17 mouse cellular contexts compared by ENCODE assay signal in the genomic region with DNA sequence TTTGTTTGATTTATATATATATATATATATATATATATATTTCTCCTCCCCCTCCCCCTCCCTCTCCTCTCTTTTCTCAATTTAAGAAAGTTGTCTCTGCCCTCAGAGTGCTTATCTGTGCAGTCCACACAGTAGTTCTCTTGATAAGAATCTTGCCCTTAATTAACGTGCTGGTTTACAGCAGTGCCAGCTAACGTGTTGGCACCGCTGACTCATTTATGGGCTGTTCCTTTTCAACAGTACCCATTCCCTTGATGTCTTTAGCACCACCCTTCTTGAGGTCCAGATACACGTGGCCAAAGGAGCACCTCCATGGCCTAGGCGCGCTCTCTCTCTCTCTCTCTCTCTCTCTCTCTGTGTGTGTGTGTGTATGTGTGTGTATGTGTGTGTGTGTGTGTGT. TPM values are rescaled to one million over a fixed set of nuclear protein-coding genes. Genes with fewer than 3 reads are reported as not detected.
A peak's percentile ranks its signal among the peaks of the same experiment; 100 is the strongest.
DNase-seq lines count a peak whose midpoint lies in the region; ATAC-seq and TF ChIP-seq lines count a peak whose summit lies in the region.
"Had no signal": no experiment of that assay in that cellular context is flagged by ENCODE, and none has a peak within 500 bp of the region (broad histone marks: within the 10 kb centered on the region; RNA-seq: fewer than 3 reads in every experiment).

No protein-coding gene starts in this region.

- H3K4me2 ChIP-seq in lung, postnatal 0 days (replicated peaks; ENCODE audit: low read depth, low read length), result no peak overlapping the region
- H3K4me2 ChIP-seq: embryonic facial prominence, embryonic 13.5 days; forebrain, embryonic 13.5 days; neural tube, embryonic 15.5 days had no signal

- no peak for TF ChIP-seq CTCF in lung, postnatal 0 days (IDR thresholded peaks at IDR 0.05)
- TF ChIP-seq CTCF in lung, adult 2 months (IDR thresholded peaks at IDR 0.05; ENCODE audit: insufficient read depth, low read length), result no peak

- TF ChIP-seq POLR2A in lung, adult 2 months (IDR thresholded peaks at IDR 0.05; ENCODE audit: borderline replicate concordance, extremely low read depth, low read depth, low read length), result no peak

- WGBS in lung, postnatal 0 days, result 73% methylated on average over 6 of the region's 6 CpGs
- 62% methylated on average over 6 of the region's 6 CpGs for WGBS in lung, adult 2 months
- 87% methylated on average over 6 of the region's 6 CpGs for WGBS in limb, embryonic 10.5 days

- H3K27ac ChIP-seq in lung, postnatal 0 days (ENCODE audit: low read length), result no peak overlapping the region
- no peak overlapping the region for H3K27ac ChIP-seq in limb, embryonic 10.5 days
- H3K27ac ChIP-seq: embryonic facial prominence, embryonic 13.5 days; forebrain, embryonic 13.5 days; heart, embryonic 10.5 days; macrophage; neural tube, embryonic 15.5 days had no signal

- no peak overlapping the region for H3K4me3 ChIP-seq in lung, postnatal 0 days (ENCODE audit: low read depth, low read length)
- H3K4me3 ChIP-seq in lung, adult 2 months (replicated peaks; ENCODE audit: extremely low read depth, low read depth, low read length), result no peak overlapping the region
- H3K4me3 ChIP-seq in limb, embryonic 10.5 days, result no peak overlapping the region
- H3K4me3 ChIP-seq: embryonic facial prominence, embryonic 13.5 days; forebrain, embryonic 13.5 days; heart, embryonic 10.5 days; neural tube, embryonic 15.5 days had no signal

- no peaks in the 10 kb centered on the region for H3K4me1 ChIP-seq in lung, postnatal 0 days (ENCODE audit: insufficient read depth, low read depth, low read length)
- no peaks in the 10 kb centered on the region for H3K4me1 ChIP-seq in lung, adult 2 months (ENCODE audit: control insufficient read depth, insufficient read depth, low read length)
- H3K4me1 ChIP-seq in limb, embryonic 10.5 days, result no peaks in the 10 kb centered on the region
- H3K4me1 ChIP-seq: embryonic facial prominence, embryonic 13.5 days; forebrain, embryonic 13.5 days; neural tube, embryonic 15.5 days had no signal

- ATAC-seq in lung, postnatal 0 days, result no peak
- ATAC-seq in megakaryocyte progenitor cell, adult 5-6 weeks (replicated peaks; ENCODE audit: poor library complexity), result peak; percentile 94
- ATAC-seq: forebrain, embryonic 13.5 days had no signal

- DNase-seq in lung, postnatal 0 days (ENCODE audit: low spot score), result peak; percentile 8
- no peak for DNase-seq in lung, adult 2 months
- peak; percentile 67 for DNase-seq in c-Kit-positive CD71-positive TER-119-positive erythroid progenitor cells, embryonic 14.5 days (ENCODE audit: low spot score)
- DNase-seq in liver, result peak; percentile 64
- no peak for DNase-seq in adrenal gland, postnatal 4 days (ENCODE audit: low spot score in 2 of 2)
- no peak for DNase-seq in limb, embryonic 10.5 days (ENCODE audit: low spot score)
- DNase-seq in embryo, embryonic 9.5 days (ENCODE audit: extremely low spot score), result no peak
- DNase-seq: cerebellum, postnatal 25 days; kidney, postnatal 36 days; retina, postnatal 1 day had no signal

- H3K9me3 ChIP-seq in lung, postnatal 0 days (ENCODE audit: low read length), result no peaks in the 10 kb centered on the region
- H3K9me3 ChIP-seq in limb, embryonic 10.5 days (replicated peaks), result no peaks in the 10 kb centered on the region
- H3K9me3 ChIP-seq: embryonic facial prominence, embryonic 13.5 days; forebrain, embryonic 13.5 days; heart, embryonic 10.5 days; neural tube, embryonic 15.5 days had no signal

- H3K27me3 ChIP-seq in lung, postnatal 0 days (replicated peaks; ENCODE audit: insufficient read depth, low read length), result no peaks in the 10 kb centered on the region
- H3K27me3 ChIP-seq in limb, embryonic 10.5 days (ENCODE audit: low read depth, poor library complexity, severe bottlenecking), result no peaks in the 10 kb centered on the region
- H3K27me3 ChIP-seq: embryonic facial prominence, embryonic 13.5 days; forebrain, embryonic 13.5 days; neural tube, embryonic 15.5 days had no signal

- H3K36me3 ChIP-seq in lung, postnatal 0 days (ENCODE audit: insufficient read depth, low read length), result no peaks in the 10 kb centered on the region
- peaks cover 35% of the 10 kb centered on the region for H3K36me3 ChIP-seq in limb, embryonic 10.5 days
- H3K36me3 ChIP-seq: embryonic facial prominence, embryonic 13.5 days; neural tube, embryonic 15.5 days had no signal

- TF ChIP-seq EP300 in lung, postnatal 0 days (IDR thresholded peaks at IDR 0.05), result no peak

- no peak overlapping the region for H3K9ac ChIP-seq in lung, postnatal 0 days (replicated peaks; ENCODE audit: low read depth)
- H3K9ac ChIP-seq: embryonic facial prominence, embryonic 13.5 days; forebrain, embryonic 13.5 days; neural tube, embryonic 15.5 days had no signal

RNA-seq across cellular contexts. Expression of gene Vkorc1l1, which starts 14.0 kb away (rescaled TPM):
- 14.9 and 15.2 TPM in 2 replicates for polyA plus RNA-seq in lung, postnatal 0 days (2015; fragmentation: Nextera tagmentation; extraction: Ambion mirVana)
- 9.7 and 19.5 TPM in 2 replicates for polyA plus RNA-seq in lung, adult 2 months (2012; rRNA removed)
- 60.1 and 72.6 TPM in 2 replicates for total RNA-seq in megakaryocyte progenitor cell, adult 5-6 weeks (2015)
- 25.7 and 34.0 TPM in 2 replicates for total RNA-seq in megakaryocyte progenitor cell, adult 5-6 weeks (2017)
- total RNA-seq in adrenal gland, postnatal 4 days (2021), result 10 to 100 TPM; 28.0 to 31.6 TPM
- polyA plus RNA-seq in limb, embryonic 10.5 days (2016; fragmentation: Nextera tagmentation; extraction: Ambion mirVana), result 34.4 and 36.7 TPM in 2 replicates

RNA-seq across cellular contexts. Expression of gene Gusb, which starts 47.1 kb away (rescaled TPM):
- 49.0 and 50.0 TPM in 2 replicates for polyA plus RNA-seq in lung, postnatal 0 days (2015; fragmentation: Nextera tagmentation; extraction: Ambion mirVana)
- 39.0 and 44.8 TPM in 2 replicates for polyA plus RNA-seq in lung, adult 2 months (2012; rRNA removed)
- total RNA-seq in megakaryocyte progenitor cell, adult 5-6 weeks (2015), result 137 and 148 TPM in 2 replicates
- total RNA-seq in megakaryocyte progenitor cell, adult 5-6 weeks (2017), result 77.6 and 90.6 TPM in 2 replicates
- total RNA-seq in adrenal gland, postnatal 4 days (2021), result 10 to 100 TPM; 61.0 to 61.5 TPM
- polyA plus RNA-seq in limb, embryonic 10.5 days (2016; fragmentation: Nextera tagmentation; extraction: Ambion mirVana), result 53.9 and 61.7 TPM in 2 replicates

RNA-seq across cellular contexts. Expression of gene Nupr1l, which starts 47.5 kb away (rescaled TPM):
- polyA plus RNA-seq in lung, postnatal 0 days (2015; fragmentation: Nextera tagmentation; extraction: Ambion mirVana), result 5.5 and 6.2 TPM in 2 replicates
- 6.4 and 10.4 TPM in 2 replicates for polyA plus RNA-seq in lung, adult 2 months (2012; rRNA removed)
- 1.3 TPM in 1 of 2 replicates, not detected in the other for total RNA-seq in megakaryocyte progenitor cell, adult 5-6 weeks (2015)
- total RNA-seq in megakaryocyte progenitor cell, adult 5-6 weeks (2017), result 0.29 and 0.84 TPM in 2 replicates
- total RNA-seq in adrenal gland, postnatal 4 days (2021), result 1 to 10 TPM; 4.8 to 5.5 TPM
- 2.7 and 4.5 TPM in 2 replicates for polyA plus RNA-seq in limb, embryonic 10.5 days (2016; fragmentation: Nextera tagmentation; extraction: Ambion mirVana)

RNA-seq across cellular contexts. Expression of gene Phkg1, which starts 57.4 kb away (rescaled TPM):
- polyA plus RNA-seq in lung, postnatal 0 days (2015; fragmentation: Nextera tagmentation; extraction: Ambion mirVana), result 0.08 and 0.10 TPM in 2 replicates
- 2.4 and 6.9 TPM in 2 replicates for polyA plus RNA-seq in lung, adult 2 months (2012; rRNA removed)
- total RNA-seq in megakaryocyte progenitor cell, adult 5-6 weeks (2015), result 0.12 TPM in 1 of 2 replicates, not detected in the other
- total RNA-seq in megakaryocyte progenitor cell, adult 5-6 weeks (2017), result 0.14 and 0.33 TPM in 2 replicates
- total RNA-seq in adrenal gland, postnatal 4 days (2021), result 1 to 10 TPM; 3.7 to 4.2 TPM
- polyA plus RNA-seq in limb, embryonic 10.5 days (2016; fragmentation: Nextera tagmentation; extraction: Ambion mirVana), result 0.20 and 0.31 TPM in 2 replicates
- total RNA-seq: monocyte, adult 5-6 weeks had no signal
- polyA plus RNA-seq: macrophage had no signal

Comparison
In these comparisons a context has a peak if more than half of its experiments do, and no peak if none do; other contexts are left out.
1. DNase-seq: peak in lung, postnatal 0 days (single experiment), c-Kit-positive CD71-positive TER-119-positive erythroid progenitor cells, embryonic 14.5 days (single experiment) and liver (single experiment); none in lung, adult 2 months (single experiment), adrenal gland, postnatal 4 days (0 of 2), limb, embryonic 10.5 days (single experiment) and embryo, embryonic 9.5 days (single experiment).